Mouse (Mus musculus) C2C12 (cell line): ENCODE results near the gene Slc5a9. TPM values are rescaled to one million over a fixed set of nuclear protein-coding genes. Genes with fewer than 3 reads are reported as not detected.
A peak's percentile ranks its signal among the peaks of the same experiment; 100 is the strongest.

ENCODE experiments used
- H3K27me3 ChIP-seq: one replicate; pipeline ENCODE4 v1.6.1; 2011; ENCODE audit not compliant: control insufficient read depth, insufficient read depth, insufficient read length
- H3K36me3 ChIP-seq: one replicate; pipeline ENCODE4 v1.6.1; 2011; ENCODE audit not compliant: control insufficient read depth, insufficient read depth
- H3K4me3 ChIP-seq: one replicate; pipeline ENCODE4 v1.5.1; 2011; ENCODE audit warnings: mild to moderate bottlenecking, control low read depth; ENCODE audit not compliant: poor library complexity, insufficient read depth, severe bottlenecking
- H3K79me2 ChIP-seq: one replicate; pipeline ENCODE4 v1.6.1; 2011; ENCODE audit not compliant: control insufficient read depth, insufficient read depth
- H3K79me3 ChIP-seq: one replicate; pipeline ENCODE4 v1.6.1; 2011; ENCODE audit warnings: low read depth, control low read depth
- H3ac ChIP-seq: one replicate; pipeline ENCODE3; 2011; ENCODE audit warnings: low read depth; ENCODE audit not compliant: control insufficient read depth, insufficient read length
- CEBPB ChIP-seq: IDR thresholded peaks from one replicate; pipeline ENCODE4 v1.6.1; 2011; ENCODE audit warnings: low read depth, mild to moderate bottlenecking, control low read depth, moderate library complexity
- CTCF ChIP-seq: IDR thresholded peaks from one replicate; pipeline ENCODE4 v1.5.1; 2011; ENCODE audit not compliant: control insufficient read depth, insufficient read depth, insufficient read length
- FOSL1 ChIP-seq: IDR thresholded peaks from one replicate; pipeline ENCODE4 v1.8.0; 2011; ENCODE audit warnings: mild to moderate bottlenecking, low read length; ENCODE audit not compliant: poor library complexity, insufficient read depth, severe bottlenecking
- MAX ChIP-seq: IDR thresholded peaks from one replicate; pipeline ENCODE4 v1.6.1; 2011; ENCODE audit warnings: mild to moderate bottlenecking, control low read depth
- MYOD1 ChIP-seq: IDR thresholded peaks from one replicate; pipeline ENCODE4 v1.6.1; 2011; ENCODE audit warnings: low read depth; ENCODE audit not compliant: control insufficient read depth, insufficient read length
- MYOG ChIP-seq: IDR thresholded peaks from one replicate; pipeline ENCODE4 v1.6.1; 2011; ENCODE audit not compliant: control insufficient read depth, insufficient read length; ENCODE audit errors: extremely low read depth
- USF1 ChIP-seq: IDR thresholded peaks from one replicate; pipeline ENCODE4 v1.6.1; 2011; ENCODE audit warnings: low read depth, mild to moderate bottlenecking, control low read depth, moderate library complexity
- polyA plus RNA-seq: library from polyadenylated mRNA; unstranded; fragments of >200 nt; fragmentation: generic; extraction: Trizol; gene quantifications from one replicate; pipeline ENCODE4 v1.2.1, GENCODE M21; 2012; ENCODE audit warnings: missing spikeins

Slc5a9 gene
- polyA plus RNA-seq, 1 experiment: not detected

- no peak overlapping the region for H3ac ChIP-seq
- TF ChIP-seq MYOG (no peak), FOSL1 (no peak), MAX (no peak), CTCF (no peak), MYOD1 (no peak), USF1 (no peak), CEBPB (no peak)
- no peaks in the 10 kb centered on the region for H3K36me3 ChIP-seq
- H3K27me3 ChIP-seq: no peaks in the 10 kb centered on the region
- no peaks in the 10 kb centered on the region for H3K79me2 ChIP-seq
- no peaks in the 10 kb centered on the region for H3K79me3 ChIP-seq
- H3K4me3 ChIP-seq: no peak overlapping the region
Measured at GRCm38 (mm10) chr4:111867743-111868401, 34.8 kb downstream of the Slc5a9 start.

- TF ChIP-seq MYOG (no peak), MAX (no peak), FOSL1 (no peak), CTCF (no peak), USF1 (no peak), MYOD1 (no peak), CEBPB (no peak)
- no peak overlapping the region for H3ac ChIP-seq
- no peaks in the 10 kb centered on the region for H3K79me3 ChIP-seq
- no peaks in the 10 kb centered on the region for H3K27me3 ChIP-seq
- H3K79me2 ChIP-seq: no peaks in the 10 kb centered on the region
- H3K36me3 ChIP-seq: no peaks in the 10 kb centered on the region
- H3K4me3 ChIP-seq: no peak overlapping the region
Measured at GRCm38 (mm10) chr4:111866701-111867100, 36.0 kb downstream of the Slc5a9 start.

GRCm38 (mm10) chr4:111852626-111853025 is 50.1 kb downstream of the Slc5a9 start:
- H3K36me3 ChIP-seq: no peaks in the 10 kb centered on the region
- peak; percentile 85 for TF ChIP-seq FOSL1
- no peak for TF ChIP-seq CEBPB
- no peak overlapping the region for H3K4me3 ChIP-seq
- H3ac ChIP-seq: no peak overlapping the region
- H3K27me3 ChIP-seq: no peaks in the 10 kb centered on the region
- no peaks in the 10 kb centered on the region for H3K79me2 ChIP-seq
- H3K79me3 ChIP-seq: no peaks in the 10 kb centered on the region

GRCm38 (mm10) chr4:111838882-111839281 is 63.8 kb downstream of the Slc5a9 start:
- Histone ChIP-seq H3K36me3 (no peaks in the 10 kb centered on the region), H3K79me2 (no peaks in the 10 kb centered on the region), H3K4me3 (no peak overlapping the region), H3K79me3 (no peaks in the 10 kb centered on the region), H3ac (no peak overlapping the region), H3K27me3 (no peaks in the 10 kb centered on the region)
- no peak for TF ChIP-seq MYOD1
- peak; percentile 68 for TF ChIP-seq CEBPB

Other genes with a start within 250 kb of the Slc5a9 start
- 6.5 TPM for gene Spata6, start 182.9 kb downstream of the Slc5a9 start, polyA plus RNA-seq
- gene Skint8, start 16.5 kb upstream of the Slc5a9 start, polyA plus RNA-seq: not detected
- not detected for gene Skint7, start 70.0 kb upstream of the Slc5a9 start, polyA plus RNA-seq
- not detected for gene Skint1, start 103.4 kb upstream of the Slc5a9 start, polyA plus RNA-seq
- gene Skint4, start 169.1 kb upstream of the Slc5a9 start, polyA plus RNA-seq: not detected